Mouse (Mus musculus) testis, adult 2 months (tissue): ENCODE data around the gene Atxn1.

Experiments
- CTCF ChIP-seq: fragments of 200-500 bp; IDR thresholded peaks from 2 replicates; pipeline ENCODE4 v1.5.1; 2012; ENCODE audit warnings: low read depth, mild to moderate bottlenecking, inconsistent platforms, low read length, moderate library complexity; ENCODE audit not compliant: control insufficient read depth, insufficient read depth, insufficient replicate concordance
- POLR2A ChIP-seq: fragments of 200-500 bp; IDR thresholded peaks from 2 replicates; pipeline ENCODE4 v1.6.1; 2012; ENCODE audit warnings: low read depth, mild to moderate bottlenecking, inconsistent platforms, low read length, moderate library complexity; ENCODE audit not compliant: control insufficient read depth

DNA sequence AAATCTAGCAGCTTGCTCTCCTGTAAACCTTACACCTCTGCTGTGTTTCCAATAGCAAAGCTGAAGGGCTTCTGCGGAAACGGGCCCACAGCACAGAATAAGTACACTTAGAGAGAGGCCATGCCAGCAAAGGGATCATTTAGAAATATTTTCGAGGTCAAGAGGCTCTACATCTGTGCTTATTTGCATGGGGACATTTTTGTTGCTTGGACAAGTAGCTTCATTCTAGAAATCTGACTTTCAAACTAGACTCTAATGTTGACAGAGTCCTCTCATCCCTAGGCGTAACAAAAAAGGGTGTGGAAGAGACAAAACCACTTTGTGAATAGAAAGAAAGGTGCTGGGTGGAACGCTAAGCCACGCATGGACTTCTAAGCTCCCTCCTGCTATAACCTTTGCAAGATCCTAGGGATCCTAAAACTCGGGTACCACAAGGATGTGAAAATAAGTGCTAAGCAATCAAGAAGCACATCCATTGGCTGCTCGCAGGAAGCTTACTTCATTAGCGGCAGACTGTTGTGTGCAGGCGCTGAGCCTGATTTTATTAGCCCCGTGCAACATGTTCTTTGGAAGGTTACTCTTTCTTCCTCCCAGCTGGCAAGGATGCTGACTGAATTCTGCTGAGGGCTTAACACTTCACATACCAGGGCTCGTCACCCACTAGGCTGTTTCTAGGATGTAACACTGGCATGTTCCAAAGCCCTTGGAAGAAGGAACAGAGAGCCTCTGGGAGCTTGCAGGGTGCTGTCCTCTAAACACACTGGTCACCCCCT, 334.1 kb downstream of the Atxn1 start:
- TF ChIP-seq POLR2A (no peak), CTCF (no peak)
